Mouse (Mus musculus): ENCODE results near the gene Cntf.
"Not testable (repeated sequence)": the region's sequence is repeated elsewhere in the genome, so short reads cannot be mapped to it uniquely, and the experiment has no call there.

The Cntf gene

DNA sequence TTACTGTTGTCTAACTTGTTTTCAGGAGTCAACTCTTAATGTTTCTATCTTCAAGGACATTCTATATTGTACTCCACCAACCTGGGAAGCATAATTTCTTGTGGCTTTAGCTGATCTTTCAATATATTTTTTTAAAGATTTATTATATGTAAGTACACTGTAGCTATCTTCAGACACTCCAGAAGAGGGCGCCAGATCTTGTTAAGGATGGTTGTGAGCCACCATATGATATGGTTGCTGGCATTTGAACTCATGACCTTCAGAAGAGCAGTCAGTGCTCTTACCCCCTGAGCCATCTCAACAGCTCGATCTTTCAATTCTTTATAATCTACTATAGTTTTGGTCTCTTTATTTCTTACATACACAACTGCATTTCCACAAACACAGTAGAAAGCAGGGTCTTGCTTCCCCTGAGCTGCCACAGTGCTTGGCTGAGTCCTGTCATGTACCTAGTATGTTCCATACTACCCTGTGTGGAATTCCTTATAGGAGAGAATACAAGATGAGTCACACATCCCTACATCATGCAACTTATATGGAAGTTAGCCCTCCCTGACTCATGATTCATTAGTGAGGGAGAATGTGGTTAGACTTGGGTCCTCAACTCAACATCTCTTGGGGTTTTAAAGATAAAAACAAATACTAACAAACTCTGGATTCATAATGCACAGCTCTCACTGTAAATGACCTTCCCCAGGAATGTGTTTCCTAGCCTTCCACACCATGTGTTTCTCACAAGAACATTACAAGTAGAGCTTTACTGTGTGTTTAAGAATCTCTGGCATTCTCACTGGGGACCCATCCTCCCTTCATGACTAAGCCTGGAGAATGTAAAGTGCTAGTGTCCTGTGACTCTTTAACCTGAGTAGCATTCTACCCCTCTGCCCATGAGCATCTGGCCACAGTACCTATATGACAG lies 3.0 kb downstream of the Cntf start:
- peak in 1 of 2 experiments; percentile 10 for DNase-seq

DNA sequence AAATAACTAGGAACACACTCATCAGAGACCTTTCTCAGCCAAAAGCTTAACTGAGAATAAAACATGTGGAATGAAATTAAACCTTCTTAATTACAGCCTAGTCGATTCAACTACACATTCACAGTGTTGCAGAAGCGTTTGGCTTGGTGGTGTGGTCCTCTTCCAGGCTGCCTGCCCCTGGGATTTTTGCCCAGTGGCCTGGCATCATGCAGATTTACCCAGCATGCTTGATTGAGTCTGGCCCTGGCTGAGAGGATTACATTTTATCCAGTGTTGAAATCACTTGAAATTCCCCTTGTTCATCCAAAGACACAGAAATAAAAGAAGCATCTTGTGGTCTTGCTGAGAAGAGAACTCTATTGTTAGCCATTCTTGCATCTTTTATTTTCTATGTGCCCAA lies 5.8 kb downstream of the Cntf start:
- DNase-seq: peak; percentile 86 to 91

DNA sequence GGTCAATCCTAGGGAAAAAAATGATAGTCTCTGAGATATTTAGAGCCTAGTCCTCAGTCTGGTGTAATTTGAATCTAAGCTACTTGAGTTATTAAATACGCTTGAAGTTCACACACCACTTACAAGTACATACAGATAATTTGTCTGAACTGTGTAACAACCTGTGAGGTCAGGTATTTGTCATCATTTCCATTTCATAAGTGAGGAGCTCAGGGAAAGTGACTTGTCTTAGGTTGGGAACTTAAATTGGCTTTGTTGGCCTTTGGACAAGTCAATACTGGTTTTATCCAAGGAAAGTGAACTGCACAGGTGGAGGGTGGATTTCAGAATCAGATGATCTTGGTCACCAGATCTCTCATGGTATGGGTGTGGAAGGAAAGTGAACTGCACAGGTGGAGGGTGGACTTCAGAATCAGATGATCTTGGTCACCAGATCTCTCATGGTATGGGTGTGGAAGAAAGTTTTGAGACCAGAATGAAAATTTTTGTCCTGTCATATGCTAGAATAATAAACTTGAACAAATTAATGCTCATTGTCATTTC lies 6.4 kb downstream of the Cntf start:
- DNase-seq: no peak

DNA sequence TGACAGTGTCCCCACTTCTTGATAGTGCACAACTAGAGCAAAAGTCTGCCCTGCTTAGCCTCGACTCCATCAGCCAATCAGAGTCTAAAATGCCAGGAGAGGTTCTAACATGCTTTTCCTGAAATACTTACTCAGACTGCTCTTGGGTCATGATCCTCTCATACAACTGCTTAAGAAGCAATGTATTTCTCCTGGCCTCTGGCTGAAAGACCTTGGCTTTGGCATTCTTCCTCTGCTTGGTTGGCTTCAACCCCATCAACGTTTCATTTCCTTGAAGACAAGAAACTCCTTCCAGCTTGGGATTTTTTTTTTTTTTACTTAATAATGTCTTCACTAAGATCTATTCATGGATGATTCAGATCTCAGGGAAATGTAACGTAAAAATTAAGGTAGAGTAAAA lies 9.1 kb downstream of the Cntf start:
- no peak for DNase-seq

DNA sequence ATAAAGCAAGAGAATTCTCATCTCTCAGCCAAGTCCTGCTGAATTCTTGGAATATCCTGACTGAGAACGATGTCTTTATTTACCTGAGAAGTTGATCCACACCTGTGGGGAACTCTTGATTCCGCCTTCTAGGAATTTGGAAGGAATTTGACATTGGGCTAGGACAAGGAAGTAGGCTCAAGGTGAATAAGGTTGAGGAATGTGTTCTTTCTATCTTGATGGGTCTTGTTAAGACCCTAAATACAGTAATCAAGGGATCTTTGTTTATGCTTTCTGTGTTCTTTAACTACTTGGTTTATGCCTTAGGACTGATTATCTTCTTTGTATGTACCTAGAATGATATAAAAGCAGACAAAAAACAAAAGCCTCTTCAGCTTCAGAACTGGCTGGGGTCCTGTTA lies 33.5 kb downstream of the Cntf start:
- no peak for DNase-seq

DNA sequence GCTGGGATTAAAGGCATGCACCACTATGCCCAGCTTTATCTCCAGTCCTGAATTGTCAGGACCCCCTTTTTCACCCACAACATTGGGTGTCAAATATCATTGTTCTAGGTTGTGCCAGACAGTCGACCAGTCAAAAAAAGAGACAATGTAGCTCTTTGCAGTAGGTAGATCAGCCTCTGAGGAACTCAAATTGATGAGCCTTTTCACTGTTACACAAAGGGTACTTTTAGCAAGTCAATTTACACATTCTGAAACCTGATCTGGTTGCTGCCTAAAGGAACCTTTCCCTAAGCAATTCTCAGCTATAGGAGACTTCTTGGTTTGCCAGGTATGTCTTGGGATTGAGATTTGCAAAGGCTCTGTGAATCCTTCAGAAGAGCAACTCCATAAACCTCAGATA lies 34.4 kb downstream of the Cntf start:
- no peak for DNase-seq

DNA sequence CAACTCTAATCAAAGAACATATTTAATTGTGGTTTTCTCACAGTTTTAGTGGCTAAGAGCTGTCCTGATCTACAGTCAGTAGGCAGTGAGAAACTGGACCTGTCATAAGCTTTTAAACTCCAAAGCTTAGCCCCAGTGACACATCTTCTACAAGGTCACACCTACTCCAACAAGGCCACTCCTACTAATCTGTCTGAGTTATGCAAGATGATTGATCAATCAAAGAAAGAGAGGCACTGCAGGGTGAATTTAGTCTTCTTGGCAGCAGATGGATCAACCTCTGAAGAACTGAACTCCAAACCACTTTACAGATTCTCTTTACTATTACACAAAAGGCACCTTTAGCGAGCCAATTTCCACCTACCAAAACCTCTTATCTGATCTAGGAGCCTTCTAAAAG lies 39.6 kb downstream of the Cntf start:
- no peak for DNase-seq

DNA sequence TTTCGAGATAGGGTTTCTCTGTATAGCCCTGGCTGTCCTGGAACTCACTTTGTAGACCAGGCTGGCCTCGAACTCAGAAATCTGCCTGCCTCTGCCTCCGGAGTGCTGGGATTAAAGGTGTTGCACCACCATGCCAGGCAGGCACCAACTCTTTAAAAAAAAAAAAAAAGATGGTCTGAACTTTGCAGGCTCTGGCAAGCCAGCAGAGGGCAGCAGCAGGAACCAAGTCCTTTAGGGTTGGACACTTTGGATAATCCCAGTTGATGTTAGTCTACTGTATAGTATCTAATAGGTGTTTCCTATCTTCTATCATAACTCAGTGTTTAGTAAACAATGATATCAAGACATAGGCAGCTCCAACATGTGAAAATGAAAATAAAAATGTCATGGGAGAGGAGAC lies 43.1 kb downstream of the Cntf start:
- DNase-seq: peak; percentile 41 to 65

DNA sequence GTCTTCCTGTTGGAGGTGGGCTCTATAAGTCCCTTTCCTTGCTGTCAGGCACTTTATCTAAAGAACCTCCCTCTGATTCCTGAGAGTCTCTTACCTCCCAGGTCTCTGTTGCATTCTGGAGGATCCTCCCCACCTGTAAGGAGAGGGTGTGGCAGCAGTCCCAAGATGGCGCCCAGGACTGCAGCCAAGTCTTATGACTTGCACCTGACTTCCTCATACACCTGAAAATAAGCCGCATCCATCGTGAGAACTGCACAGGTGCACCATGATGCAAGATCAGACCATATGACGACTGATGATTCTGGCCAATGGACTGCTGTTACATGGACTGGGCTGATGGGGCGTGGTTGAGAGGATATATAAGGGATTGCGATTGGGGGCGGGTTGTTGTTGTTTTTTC lies 43.8 kb downstream of the Cntf start:
- not testable (repeated sequence) for DNase-seq

DNA sequence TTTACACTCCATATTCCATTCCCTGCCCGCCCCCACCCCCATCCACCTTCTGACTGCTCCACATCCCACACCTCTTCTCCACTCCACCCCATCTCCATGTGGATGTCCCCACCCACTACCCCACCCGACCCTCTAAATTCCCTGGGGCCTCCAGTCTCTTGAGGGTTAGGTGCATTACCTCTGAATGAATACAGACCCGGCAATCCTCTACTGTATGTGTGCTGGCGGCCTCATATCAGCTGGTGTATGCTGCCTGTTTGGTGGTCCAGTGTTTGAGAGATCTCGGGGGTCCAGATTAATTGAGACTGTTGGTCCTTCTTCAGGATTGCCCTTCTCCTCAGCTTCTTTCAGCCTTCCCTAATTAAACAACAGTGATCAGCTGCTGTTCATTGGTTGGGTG lies 44.5 kb downstream of the Cntf start:
- not testable (repeated sequence) for DNase-seq

DNA sequence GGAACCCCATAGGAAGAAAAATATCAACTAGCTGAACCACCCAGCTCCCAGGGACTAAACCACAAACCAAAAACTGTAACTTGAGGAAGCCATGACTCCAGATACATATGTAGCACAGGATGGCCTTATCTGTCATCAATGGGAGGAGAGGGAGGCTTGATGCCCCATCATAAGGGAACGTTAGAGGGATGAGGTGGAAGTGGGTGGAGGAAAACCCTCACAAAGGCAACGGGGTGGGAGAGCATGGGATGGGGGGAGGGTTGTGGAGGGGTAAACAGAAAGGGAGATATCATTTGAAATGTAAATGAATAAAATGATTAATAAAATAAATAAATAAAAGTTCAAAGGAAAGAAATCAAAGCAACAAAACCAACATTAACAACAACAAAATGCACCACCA lies 45.0 kb downstream of the Cntf start:
- DNase-seq: no peak

DNA sequence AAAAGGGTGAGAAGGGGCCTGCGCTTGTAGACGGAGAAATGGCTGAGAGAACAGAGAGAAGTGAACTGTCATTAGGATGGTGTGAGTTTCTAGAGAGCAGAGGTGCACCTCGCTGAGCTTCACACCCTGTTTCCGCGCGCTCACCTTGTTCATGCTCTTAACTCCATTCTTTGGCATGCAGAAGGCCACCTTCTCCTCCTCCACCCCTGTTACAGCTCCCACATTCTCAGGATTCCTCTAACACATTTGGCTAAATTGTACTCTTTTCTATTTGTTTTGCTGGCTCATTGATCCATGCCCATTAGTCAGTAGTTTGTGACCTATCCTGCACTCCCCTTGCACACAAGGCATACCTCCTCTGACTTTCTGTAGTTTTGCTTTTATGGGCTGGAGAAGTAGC lies 46.2 kb downstream of the Cntf start:
- no peak for DNase-seq
